Mouse (Mus musculus): ENCODE results near the gene Fmo9. TPM values are rescaled to one million over a fixed set of nuclear protein-coding genes. Genes with fewer than 3 reads are reported as not detected.

The Fmo9 gene
- not detected for total RNA-seq (2018; cell fraction: chromatin; rRNA removed)
- total RNA-seq (2018; cell fraction: cytosol; rRNA removed): not detected
- total RNA-seq (2018; cell fraction: nucleus; rRNA removed): not detected
- polyA plus RNA-seq (2018): not detected in 3 replicates

GRCm38 (mm10) chr1:166681745-166682144, at the start of gene Fmo9:
Fmo9 (minus strand) TSS chr1:166681845.
- Histone ChIP-seq H3K36me3 (ENCODE audit: inconsistent target) (no peaks in the 10 kb centered on the region), H3K79me2 (ENCODE audit: inconsistent target) (no peaks in the 10 kb centered on the region), H3K4me3 (ENCODE audit: inconsistent target) (no peak within 1 kb of the TSS), H3K27ac (no peak within 1 kb of the TSS)
- 84% methylated on average over 1 of the region's 1 CpGs for WGBS (ENCODE audit: missing documents)

GRCm38 (mm10) chr1:166730886-166731285, 49.2 kb upstream of the Fmo9 start:
- no peaks in the 10 kb centered on the region for H3K79me2 ChIP-seq (ENCODE audit: inconsistent target)
- H3K27ac ChIP-seq: no peak overlapping the region
- H3K4me3 ChIP-seq (ENCODE audit: inconsistent target): no peak overlapping the region
- H3K36me3 ChIP-seq (ENCODE audit: inconsistent target): no peaks in the 10 kb centered on the region
- 57% methylated on average over 4 of the region's 4 CpGs for WGBS (ENCODE audit: missing documents)

GRCm38 (mm10) chr1:166730215-166730614, 48.6 kb upstream of the Fmo9 start:
- Histone ChIP-seq H3K27ac (no peak overlapping the region), H3K36me3 (ENCODE audit: inconsistent target) (no peaks in the 10 kb centered on the region), H3K4me3 (ENCODE audit: inconsistent target) (no peak overlapping the region), H3K79me2 (ENCODE audit: inconsistent target) (no peaks in the 10 kb centered on the region)
- 25% methylated on average over 2 of the region's 2 CpGs for WGBS (ENCODE audit: missing documents)

- H3K27ac ChIP-seq: no peak overlapping the region
- WGBS (ENCODE audit: missing documents): 88% methylated on average over 7 of the region's 7 CpGs
- H3K36me3 ChIP-seq (ENCODE audit: inconsistent target): no peaks in the 10 kb centered on the region
- no peaks in the 10 kb centered on the region for H3K79me2 ChIP-seq (ENCODE audit: inconsistent target)
- no peak overlapping the region for H3K4me3 ChIP-seq (ENCODE audit: inconsistent target)
Measured at GRCm38 (mm10) chr1:166710861-166711260, 29.2 kb upstream of the Fmo9 start.

GRCm38 (mm10) chr1:166702270-166702912, 20.7 kb upstream of the Fmo9 start:
- Histone ChIP-seq H3K36me3 (ENCODE audit: inconsistent target) (no peaks in the 10 kb centered on the region), H3K4me3 (ENCODE audit: inconsistent target) (no peak overlapping the region), H3K79me2 (ENCODE audit: inconsistent target) (no peaks in the 10 kb centered on the region), H3K27ac (no peak overlapping the region)
- WGBS (ENCODE audit: missing documents): 68% methylated on average over 10 of the region's 10 CpGs

- Histone ChIP-seq H3K4me3 (ENCODE audit: inconsistent target) (no peak overlapping the region), H3K79me2 (ENCODE audit: inconsistent target) (no peaks in the 10 kb centered on the region), H3K36me3 (ENCODE audit: inconsistent target) (no peaks in the 10 kb centered on the region), H3K27ac (no peak overlapping the region)
- WGBS (ENCODE audit: missing documents): 86% methylated on average over 5 of the region's 5 CpGs
Measured at GRCm38 (mm10) chr1:166669264-166669663, 12.4 kb downstream of the Fmo9 start.

GRCm38 (mm10) chr1:166660800-166661199, 20.8 kb downstream of the Fmo9 start:
- Histone ChIP-seq H3K4me3 (ENCODE audit: inconsistent target) (no peak overlapping the region), H3K79me2 (ENCODE audit: inconsistent target) (no peaks in the 10 kb centered on the region), H3K27ac (no peak overlapping the region), H3K36me3 (ENCODE audit: inconsistent target) (no peaks in the 10 kb centered on the region)
- 88% methylated on average over 8 of the region's 8 CpGs for WGBS (ENCODE audit: missing documents)

- Histone ChIP-seq H3K79me2 (ENCODE audit: inconsistent target) (no peaks in the 10 kb centered on the region), H3K36me3 (ENCODE audit: inconsistent target) (no peaks in the 10 kb centered on the region), H3K27ac (no peak within 1 kb of the TSS), H3K4me3 (ENCODE audit: inconsistent target) (no peak within 1 kb of the TSS)
- WGBS (ENCODE audit: missing documents): 78% methylated on average over 2 of the region's 2 CpGs
Measured at GRCm38 (mm10) chr1:166647593-166647992, 34.1 kb downstream of the Fmo9 start, which contains the start of gene Gm4847. Gm4847 (minus strand) TSS chr1:166647693.

Other genes starting within 250 kb of the Fmo9 start
- gene Gm4846, start 184.3 kb downstream of the Fmo9 start, polyA plus RNA-seq (2018): not detected in 3 replicates
- gene Gm4847, start 34.2 kb downstream of the Fmo9 start, polyA plus RNA-seq (2018): not detected in 3 replicates

Data from macrophage (primary cell).